Mouse (Mus musculus) mature B cell (primary cell): ENCODE data around the gene Ramp2.

Experiments
- in situ Hi-C: fragments of 300-500 bp; cut with MboI; formaldehyde crosslinking; loops from 2 replicates; pipeline ENCODE4 v1.14.3; 2019

Gene Ramp2

GRCm38 (mm10) chr11:101245855-101246701 lies at the start of gene Ramp2:
Gene Ramp2 (plus strand): TSS chr11:101246028.
- in situ Hi-C loops = loop anchor here (5.0 kb wide), 1 partner anchor 34 kb away; no protein-coding TSS in a partner anchor

DNA sequence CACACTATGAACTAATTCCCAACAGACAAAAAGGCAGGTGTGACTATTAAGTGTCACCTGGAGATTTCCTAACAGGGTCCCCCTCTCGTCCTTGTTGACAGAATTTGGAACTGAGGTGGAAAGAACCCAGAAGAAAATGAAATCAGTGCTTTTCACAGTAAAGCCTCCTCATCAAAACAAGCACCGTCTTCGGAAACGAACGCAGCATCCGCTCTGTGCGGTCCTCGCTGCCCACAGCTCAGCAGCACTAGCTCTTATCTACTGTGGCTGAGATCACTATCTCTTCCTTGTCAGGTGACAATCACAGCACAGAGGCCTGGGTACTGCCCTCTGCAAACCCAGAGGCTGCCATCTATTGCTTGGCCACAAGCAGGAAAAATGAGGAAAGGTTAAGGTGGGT lies 49.7 kb upstream of the Ramp2 start:
- in situ Hi-C loops = no loop called here

DNA sequence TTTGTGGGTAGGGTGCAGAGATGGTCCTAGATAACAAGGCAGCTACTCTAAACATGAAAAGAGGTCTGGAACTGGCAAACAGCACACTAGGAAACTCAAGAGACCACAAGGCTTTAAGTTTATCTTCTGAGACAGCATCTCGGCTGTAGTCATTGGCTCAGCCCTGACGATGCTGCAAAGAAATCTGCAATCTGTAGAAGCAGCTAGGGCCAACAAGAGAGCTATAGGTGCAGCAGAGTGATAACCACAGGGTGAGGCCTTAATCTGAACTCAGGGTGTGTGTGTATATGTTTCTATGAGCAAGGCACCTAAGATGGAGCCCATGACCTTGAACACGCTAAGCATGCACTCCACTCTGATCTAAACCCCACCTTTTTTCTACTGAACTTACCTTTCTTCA lies 46.3 kb upstream of the Ramp2 start:
- in situ Hi-C loops = no loop called here

DNA sequence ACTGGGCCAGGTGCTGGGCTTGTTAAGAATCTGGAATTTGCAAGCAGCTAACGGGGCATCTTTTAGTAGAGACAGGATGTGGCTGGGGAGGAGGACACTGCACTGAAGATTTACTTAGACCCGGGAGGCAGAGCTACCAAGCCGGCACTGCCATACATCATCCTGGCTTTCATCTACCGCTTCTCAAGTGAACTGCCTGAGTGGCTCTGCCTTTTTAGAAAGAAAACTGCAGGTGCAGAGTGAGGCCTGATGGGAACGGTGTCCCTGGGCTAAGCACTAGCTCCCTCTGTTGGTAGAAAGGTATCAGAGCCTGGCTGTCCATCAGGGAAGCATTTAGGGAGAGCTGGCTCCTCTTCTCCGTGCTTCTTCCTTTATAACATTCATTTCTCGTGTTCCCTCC lies 44.8 kb upstream of the Ramp2 start:
- in situ Hi-C loops = no loop called here

- in situ Hi-C loops = loop anchor here (5.0 kb wide), 1 partner anchor 35 kb away; the partner anchor contains the start of gene Ramp2
Measured at GRCm38 (mm10) chr11:101211970-101212369, 33.9 kb upstream of the Ramp2 start.

DNA sequence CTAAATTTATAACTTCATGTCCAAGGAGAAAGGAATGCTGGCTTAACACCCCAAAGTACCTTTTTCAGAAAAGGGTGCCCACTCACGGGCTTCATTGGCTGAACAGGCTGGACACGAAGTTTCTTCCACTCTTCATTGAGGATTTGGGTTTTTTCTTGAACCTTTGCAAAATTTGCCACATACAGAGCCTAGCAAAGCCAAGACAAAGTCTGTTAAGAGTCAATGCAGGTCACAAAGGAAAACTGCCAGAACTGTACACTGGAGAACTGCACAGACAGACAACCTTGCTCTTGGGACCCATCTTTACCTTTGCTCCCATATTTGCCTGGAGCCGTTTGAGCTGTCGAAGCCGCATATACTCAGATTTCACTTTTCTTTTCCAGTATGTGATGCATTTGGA lies 28.9 kb upstream of the Ramp2 start:
- in situ Hi-C loops = no loop called here

DNA sequence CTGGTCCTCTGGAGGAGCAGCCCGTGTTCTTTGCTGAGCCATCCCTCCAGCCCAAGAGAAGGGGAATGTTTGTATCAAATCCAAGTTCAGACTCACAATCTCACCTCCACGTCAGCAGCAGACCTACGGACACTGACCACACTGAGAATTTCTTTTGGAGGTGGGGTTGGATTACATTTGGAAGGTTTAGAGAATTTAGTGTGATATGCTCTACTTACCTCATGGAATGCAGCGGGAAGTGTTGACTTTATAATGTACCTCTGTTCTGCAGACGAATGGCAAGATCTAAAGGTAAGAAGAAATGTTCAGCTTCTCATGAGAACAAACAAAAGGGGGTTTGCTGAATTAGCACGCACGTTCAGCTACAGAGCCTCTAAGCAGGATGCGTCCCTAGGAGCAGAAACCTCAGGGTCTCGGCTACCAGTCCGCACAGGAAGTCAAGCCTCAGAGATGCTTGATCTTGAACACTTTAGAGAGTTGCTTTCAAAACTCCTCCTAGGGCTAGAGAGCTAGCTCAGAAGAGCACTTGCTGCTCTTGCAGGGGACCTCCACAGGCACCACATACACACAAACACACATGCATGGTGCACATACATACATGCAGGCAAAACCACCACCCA lies 27.3 kb upstream of the Ramp2 start:
- in situ Hi-C loops = no loop called here

- in situ Hi-C loops = no loop called here
Measured at GRCm38 (mm10) chr11:101220853-101221252, 25.0 kb upstream of the Ramp2 start.

- in situ Hi-C loops = no loop called here
Measured at GRCm38 (mm10) chr11:101221306-101221986, 24.4 kb upstream of the Ramp2 start.

DNA sequence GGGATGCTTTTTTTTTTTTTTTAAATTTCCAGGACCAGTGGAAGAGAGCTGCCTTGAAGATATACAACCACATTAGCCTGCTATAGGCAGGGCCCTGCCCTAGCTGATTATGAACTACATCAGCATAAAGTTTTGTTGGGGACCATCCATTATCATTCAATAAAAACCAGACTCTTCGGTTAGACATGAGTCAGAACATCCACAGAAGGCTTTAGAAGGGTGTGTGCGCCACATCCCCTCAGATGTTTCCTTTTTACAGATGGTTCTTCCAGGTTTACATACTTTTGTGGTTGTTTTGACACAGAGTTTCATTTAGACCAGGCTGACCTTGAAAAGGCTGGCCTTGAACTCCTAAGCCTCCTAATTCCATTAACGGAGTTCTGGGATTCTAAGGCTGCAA lies 21.5 kb upstream of the Ramp2 start:
- in situ Hi-C loops = no loop called here

- in situ Hi-C loops = no loop called here
Measured at GRCm38 (mm10) chr11:101225331-101226064, 20.3 kb upstream of the Ramp2 start.

- in situ Hi-C loops = no loop called here
Measured at GRCm38 (mm10) chr11:101226065-101226701, 19.6 kb upstream of the Ramp2 start, which contains the start of gene Ezh1. Gene Ezh1 (minus strand): TSS chr11:101226463.

- in situ Hi-C loops = no loop called here
Measured at GRCm38 (mm10) chr11:101229361-101229900, 16.4 kb upstream of the Ramp2 start.

- in situ Hi-C loops = no loop called here
Measured at GRCm38 (mm10) chr11:101230061-101230511, 15.7 kb upstream of the Ramp2 start.

DNA sequence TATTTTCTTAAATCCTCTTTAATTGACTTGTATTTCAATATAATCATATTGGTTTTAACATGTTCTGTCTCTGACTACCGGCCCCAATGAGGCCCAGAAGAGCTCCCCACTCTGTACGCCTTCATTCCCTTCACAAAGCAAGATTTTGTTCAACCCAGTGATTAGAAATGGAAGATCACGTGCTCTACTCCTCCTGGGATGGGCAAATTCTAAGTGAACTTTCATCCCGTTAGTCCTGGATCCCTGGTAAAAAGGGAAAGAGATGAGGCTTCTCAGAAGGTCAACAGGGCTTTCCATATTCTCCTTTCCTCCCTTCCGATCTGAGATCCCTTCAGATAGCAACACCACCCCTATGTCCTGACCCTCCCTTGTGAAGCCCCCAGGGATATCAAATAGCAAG lies 15.3 kb upstream of the Ramp2 start:
- in situ Hi-C loops = no loop called here

- in situ Hi-C loops = no loop called here
Measured at GRCm38 (mm10) chr11:101230991-101231871, 14.6 kb upstream of the Ramp2 start.

DNA sequence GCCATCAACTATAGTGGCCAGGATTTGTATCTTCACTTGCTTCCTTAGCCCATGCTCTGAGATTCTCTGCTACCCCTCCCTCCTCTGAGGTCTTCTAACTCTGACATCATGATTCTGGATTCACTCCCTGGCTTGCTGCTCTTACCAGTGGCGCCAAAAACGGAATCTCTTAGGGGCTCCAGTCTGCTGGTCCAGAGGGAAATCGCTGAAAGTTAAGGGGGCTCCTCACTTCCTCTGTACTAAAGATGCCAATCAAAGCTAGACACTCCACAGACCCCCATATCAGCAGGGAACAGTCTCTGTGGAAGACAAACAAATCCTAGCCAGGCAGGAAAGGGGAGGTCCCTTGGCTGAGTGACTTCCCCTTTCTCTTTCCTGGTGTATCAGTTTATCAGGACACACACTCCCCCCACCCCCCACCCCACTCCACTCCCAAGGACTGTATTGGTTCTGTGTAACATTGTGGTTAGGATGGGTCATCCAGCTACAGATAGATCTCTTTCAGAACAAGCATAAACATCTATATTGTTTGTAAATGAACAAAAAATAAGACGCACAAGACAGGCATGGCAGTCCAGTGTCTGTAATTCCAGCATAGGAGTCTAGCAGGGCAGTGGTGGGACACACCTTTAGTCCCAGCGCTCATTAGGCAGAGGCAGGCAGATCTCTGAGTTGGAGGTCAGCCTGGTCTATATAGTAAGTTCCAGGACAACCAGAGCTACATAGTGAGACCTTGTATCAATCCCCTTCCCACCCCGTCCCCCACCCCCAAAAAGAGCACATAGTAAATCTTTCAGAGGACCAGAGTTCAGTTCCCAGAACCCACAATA lies 13.6 kb upstream of the Ramp2 start:
- in situ Hi-C loops = no loop called here

DNA sequence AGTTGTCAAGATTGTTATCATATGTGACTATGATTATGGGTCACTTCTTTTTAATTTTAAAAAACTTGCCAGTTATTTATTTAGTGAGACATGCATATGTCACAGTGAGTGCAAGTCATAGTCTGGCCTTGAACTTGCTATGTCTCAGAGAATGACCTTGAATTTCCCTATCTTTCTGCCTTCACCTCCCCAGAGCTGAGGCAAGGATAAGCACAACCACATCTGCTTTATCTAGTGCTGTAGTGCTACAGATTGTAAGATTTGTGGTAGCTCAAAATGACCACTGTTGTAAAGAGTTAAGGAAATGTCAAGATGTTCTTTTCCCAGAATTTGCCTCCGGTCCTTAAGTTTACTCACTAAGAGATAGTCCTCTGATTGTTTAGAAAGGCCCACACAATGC lies 12.6 kb upstream of the Ramp2 start:
- in situ Hi-C loops = no loop called here

DNA sequence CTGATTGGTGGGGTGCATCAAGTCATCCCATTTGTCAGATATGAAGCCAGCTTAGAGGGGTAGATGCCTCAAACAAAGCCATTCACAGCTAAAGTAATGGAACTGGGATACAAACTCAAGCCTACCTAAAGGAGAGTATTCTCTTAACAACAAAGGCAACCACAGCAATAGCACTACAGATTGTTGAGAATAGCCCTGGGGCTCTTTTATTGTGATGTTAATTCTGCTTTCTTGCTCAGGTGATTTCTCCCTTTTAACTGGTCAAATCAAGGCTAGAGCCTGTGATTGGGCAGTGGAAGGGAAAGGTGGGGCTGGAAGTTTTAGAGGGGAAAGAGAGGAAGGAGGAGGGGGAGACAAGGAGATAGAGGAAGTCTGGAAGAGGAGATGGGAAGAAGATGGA lies 11.7 kb upstream of the Ramp2 start:
- in situ Hi-C loops = no loop called here
